Mouse (Mus musculus): ENCODE data around the gene Gpx2.

DNA sequence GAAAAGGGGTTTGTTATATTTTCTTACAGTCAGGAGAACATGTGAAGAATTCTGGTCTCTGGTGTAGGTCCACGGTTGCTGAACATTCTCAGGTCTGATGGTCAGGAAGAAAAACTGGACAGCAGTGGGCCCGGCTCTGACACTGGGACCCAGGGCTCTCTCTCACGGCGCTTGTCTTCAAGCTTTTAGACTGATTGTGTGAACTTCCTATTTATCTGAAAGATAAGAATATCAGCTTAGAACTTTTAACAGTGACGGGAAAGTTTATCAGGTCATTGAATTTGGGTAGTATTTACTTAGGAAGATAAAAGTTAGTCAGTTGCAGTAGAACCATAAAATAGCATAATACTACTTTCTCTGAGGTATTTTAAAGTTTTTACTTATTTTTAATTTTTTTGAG is 18.5 kb downstream of the Gpx2 start:
- TF ChIP-seq TAL1 (IDR thresholded peaks at IDR 0.05; ENCODE audit: low read length) (no peak), GATA1 (IDR thresholded peaks at IDR 0.05; ENCODE audit: low read length) (no peak)
